Mouse (Mus musculus) left cerebral cortex, postnatal 14 days (tissue): ENCODE results near the gene Rarb. TPM values are rescaled to one million over a fixed set of nuclear protein-coding genes. Genes with fewer than 3 reads are reported as not detected.

Experiments used
- DNase-seq, 2 experiments: peaks; one replicate each; pipeline ENCODE4 v3.0.0; 2021 to 2022; ENCODE audit warnings: low spot score in 2 of 2, mixed read lengths in 1 of 2
- intact Hi-C: fragments of 180-260 bp; cut with DNase I; formaldehyde crosslinking; loops from one replicate; pipeline ENCODE4 v1.15.1; 2025
- total RNA-seq, 2 experiments: library from RNA; stranded (reverse); gene quantifications; 2 replicates each; pipeline ENCODE4 v1.2.3; 2021

Rarb gene
- total RNA-seq, 2 experiments from 2014 or later = 9.8 to 14.5 TPM

GRCm38 (mm10) chr14:16603040-16603590 is 215.8 kb downstream of the Rarb start:
- no peak for DNase-seq
- intact Hi-C loops = no loop called here

GRCm38 (mm10) chr14:16599224-16599623 is 219.7 kb downstream of the Rarb start:
- DNase-seq = peak; percentile 63
- intact Hi-C loops = loop anchor here (2.0 kb wide), 1 partner anchor 72 kb away; no protein-coding TSS in a partner anchor

- intact Hi-C loops = loop anchor here (2.0 kb wide), 1 partner anchor 73 kb away; no protein-coding TSS in a partner anchor
- DNase-seq = peak; percentile 31 to 44
These were observed 220.9 kb downstream of the Rarb start for GRCm38 (mm10) chr14:16598074-16598501.

GRCm38 (mm10) chr14:16589139-16589538 is 229.8 kb downstream of the Rarb start:
- intact Hi-C loops = no loop called here
- DNase-seq = no peak

GRCm38 (mm10) chr14:16578100-16578499 is 240.9 kb downstream of the Rarb start:
- no peak for DNase-seq
- intact Hi-C loops = no loop called here

GRCm38 (mm10) chr14:16577049-16577448 is 241.9 kb downstream of the Rarb start:
- intact Hi-C loops = no loop called here
- no peak for DNase-seq

- intact Hi-C loops = no loop called here
- peak; percentile 65 to 70 for DNase-seq
These were observed 243.8 kb downstream of the Rarb start for GRCm38 (mm10) chr14:16574925-16575721.

GRCm38 (mm10) chr14:16573475-16574171 is 245.3 kb downstream of the Rarb start:
- DNase-seq = no peak
- intact Hi-C loops = no loop called here

- no peak for DNase-seq
- intact Hi-C loops = no loop called here
These were observed 246.1 kb downstream of the Rarb start for GRCm38 (mm10) chr14:16572755-16573340.

GRCm38 (mm10) chr14:16569506-16570001 is 249.4 kb downstream of the Rarb start:
- intact Hi-C loops = no loop called here

GRCm38 (mm10) chr14:16566920-16567319 is 252.0 kb downstream of the Rarb start:
- no peak for DNase-seq
- intact Hi-C loops = no loop called here

More at GRCm38 (mm10) chr14:16569506-16570001, 249.4 kb downstream of the Rarb start:
- no peak for DNase-seq

- intact Hi-C loops = no loop called here
- DNase-seq = no peak
These were observed 255.0 kb downstream of the Rarb start for GRCm38 (mm10) chr14:16563912-16564311.

GRCm38 (mm10) chr14:16561496-16562170 is 257.3 kb downstream of the Rarb start:
- DNase-seq = no peak
- intact Hi-C loops = no loop called here

GRCm38 (mm10) chr14:16559294-16560217 is 259.4 kb downstream of the Rarb start:
- no peak for DNase-seq

GRCm38 (mm10) chr14:16558033-16558432 is 260.9 kb downstream of the Rarb start:
- intact Hi-C loops = no loop called here

More at GRCm38 (mm10) chr14:16559294-16560217, 259.4 kb downstream of the Rarb start:
- intact Hi-C loops = no loop called here

GRCm38 (mm10) chr14:16554643-16555459 is 264.1 kb downstream of the Rarb start:
- DNase-seq = no peak
- intact Hi-C loops = no loop called here

More at GRCm38 (mm10) chr14:16558033-16558432, 260.9 kb downstream of the Rarb start:
- no peak for DNase-seq

GRCm38 (mm10) chr14:16554319-16554642 is 264.7 kb downstream of the Rarb start:
- DNase-seq = no peak
- intact Hi-C loops = no loop called here
